Mouse (Mus musculus): ENCODE measurements around the gene Ak7. TPM values are rescaled to one million over a fixed set of nuclear protein-coding genes. Genes with fewer than 3 reads are reported as not detected.
A peak's percentile ranks its signal among the peaks of the same experiment; 100 is the strongest.

Ak7 gene
- total RNA-seq, 2 experiments from 2014 or later = 1.9 to 3.3 TPM

DNA sequence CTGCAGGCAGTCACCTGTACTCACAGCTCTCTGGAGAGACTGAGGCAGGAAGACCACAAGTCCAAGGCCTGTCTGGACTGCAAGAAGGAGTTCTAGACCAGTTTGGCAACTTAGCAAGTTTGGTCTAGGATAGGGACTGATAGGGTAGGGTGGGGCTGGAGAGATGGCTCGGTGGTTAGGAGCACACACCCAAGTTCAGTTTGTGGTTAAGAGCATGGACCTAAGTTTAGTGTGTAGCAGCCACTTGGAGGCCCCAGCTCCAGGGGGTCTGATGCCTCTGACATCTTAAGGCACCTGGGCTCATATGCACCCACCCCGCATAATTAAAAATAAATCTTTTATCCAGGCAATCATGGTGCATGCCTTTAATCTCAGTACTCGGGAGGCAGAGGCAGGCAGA is 21.5 kb downstream of the Ak7 start:
- no peak for DNase-seq (ENCODE audit: low spot score in 2 of 2)

DNA sequence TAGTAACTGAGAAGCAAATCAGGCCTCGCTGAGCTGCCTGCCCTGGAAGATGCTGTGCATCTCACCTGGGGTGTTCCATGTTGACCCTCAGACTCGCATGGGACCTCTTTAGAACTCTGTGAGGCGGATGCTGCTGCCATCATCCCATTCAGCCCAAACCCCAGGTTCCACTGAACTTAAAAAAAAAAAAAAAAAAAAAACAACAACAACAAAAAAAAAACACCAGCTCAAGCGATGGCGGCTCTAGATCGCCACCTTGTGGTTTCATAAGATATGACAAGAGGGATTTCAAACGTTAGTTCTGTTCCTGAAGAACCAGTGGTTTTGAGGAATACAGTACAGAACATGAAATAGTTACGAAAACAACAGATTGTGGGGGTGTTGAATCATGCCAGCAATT is 22.2 kb downstream of the Ak7 start:
- peak; percentile 29 to 53 for DNase-seq (ENCODE audit: low spot score in 2 of 2)

DNA sequence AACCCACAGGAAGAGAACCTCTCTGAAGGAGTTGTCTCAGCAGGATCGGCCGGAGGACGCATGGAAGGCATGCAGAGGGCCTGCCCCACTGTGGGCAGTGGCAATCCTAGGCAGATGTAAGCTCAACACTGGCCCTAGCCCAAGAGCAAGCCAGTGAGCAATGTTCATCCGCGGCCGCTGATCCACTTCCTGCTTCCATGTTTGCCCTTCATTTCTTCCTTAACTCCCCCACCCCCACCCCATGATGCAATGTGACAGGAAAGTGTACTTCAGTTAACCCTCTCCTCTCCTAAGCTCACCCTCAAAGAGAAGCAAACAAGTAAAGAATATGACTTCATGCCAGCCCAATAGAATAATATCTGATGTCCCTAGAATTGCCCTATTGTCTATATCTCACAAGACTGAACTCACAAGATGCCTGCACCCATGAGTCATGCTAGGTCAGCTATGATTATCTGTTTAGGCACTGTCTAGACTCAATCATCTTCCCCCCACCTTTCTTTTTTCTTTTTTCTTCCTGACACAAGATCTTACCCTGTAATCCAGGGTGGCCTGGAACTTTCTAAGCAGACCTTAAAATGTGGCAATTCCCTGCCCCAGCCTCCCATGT is 25.2 kb downstream of the Ak7 start:
- no peak for DNase-seq (ENCODE audit: low spot score in 2 of 2)

DNA sequence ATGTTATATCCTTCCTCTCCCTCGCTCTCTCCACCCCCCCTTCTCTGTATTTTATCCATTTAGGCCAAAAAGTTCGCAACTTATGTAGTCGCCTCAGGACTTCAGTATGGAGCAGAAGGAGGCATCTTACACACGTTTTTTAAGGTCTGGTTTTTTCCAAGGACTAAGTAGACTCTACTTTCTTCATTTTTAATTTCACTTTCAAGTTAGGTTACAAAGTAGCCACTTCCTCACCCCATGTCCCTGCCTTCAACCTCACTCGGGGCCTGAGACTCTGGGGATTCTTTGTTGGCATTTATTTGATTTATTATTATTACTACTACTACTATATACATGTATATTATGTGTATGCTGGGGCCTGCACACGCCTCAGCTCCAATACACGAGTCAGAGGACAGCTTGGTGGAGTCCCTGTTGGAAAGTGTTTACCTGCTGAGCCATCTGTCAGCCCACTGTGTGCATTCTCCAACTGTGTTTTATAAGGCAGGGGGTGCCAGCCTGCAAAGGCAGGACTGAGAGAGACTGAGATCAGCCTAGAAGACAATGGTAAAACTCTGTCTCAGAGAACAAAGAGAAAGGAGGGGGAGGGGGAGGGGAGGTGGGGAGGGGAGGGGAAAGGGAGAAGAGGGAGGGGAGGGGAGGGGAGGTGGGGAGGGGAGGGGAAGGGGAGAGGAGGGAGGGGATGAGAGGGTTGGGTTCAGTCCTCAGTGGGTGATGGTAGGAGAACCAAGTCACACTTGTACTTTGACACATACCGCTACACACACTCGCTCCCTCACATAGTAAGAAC is 27.8 kb downstream of the Ak7 start:
- no peak for DNase-seq (ENCODE audit: low spot score in 2 of 2)

DNA sequence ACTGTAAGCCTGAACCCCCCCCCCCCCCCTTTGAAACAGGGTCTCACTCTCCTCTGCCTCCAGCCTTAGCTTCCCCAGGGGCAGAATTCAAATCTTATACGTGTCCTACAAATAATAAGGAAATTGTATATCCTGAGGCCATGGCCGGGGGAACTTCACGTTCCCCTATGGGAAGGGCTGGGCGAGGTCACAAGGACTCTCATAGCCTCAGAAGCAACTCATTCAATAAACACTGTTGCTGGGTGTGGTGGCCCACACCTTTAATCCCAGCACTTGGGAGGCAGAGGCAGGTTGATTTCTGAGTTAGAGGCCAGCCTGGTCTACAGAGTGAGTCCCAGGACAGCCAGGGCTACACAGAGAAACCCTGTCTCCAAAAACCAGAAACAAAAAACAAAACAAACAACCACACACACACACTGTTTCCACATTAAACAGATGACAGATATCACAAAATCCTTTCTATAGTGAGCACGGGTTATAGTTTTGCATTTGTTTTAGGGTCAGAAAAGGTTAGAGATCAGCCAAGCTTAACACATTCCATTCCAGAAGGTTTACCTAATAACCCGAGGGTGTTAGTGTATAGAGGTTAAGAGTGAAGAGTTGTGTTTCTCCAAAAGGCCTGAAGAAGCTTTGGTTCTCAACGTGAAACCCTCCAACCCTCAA is 29.6 kb downstream of the Ak7 start:
- DNase-seq (ENCODE audit: low spot score in 2 of 2) = no peak

DNA sequence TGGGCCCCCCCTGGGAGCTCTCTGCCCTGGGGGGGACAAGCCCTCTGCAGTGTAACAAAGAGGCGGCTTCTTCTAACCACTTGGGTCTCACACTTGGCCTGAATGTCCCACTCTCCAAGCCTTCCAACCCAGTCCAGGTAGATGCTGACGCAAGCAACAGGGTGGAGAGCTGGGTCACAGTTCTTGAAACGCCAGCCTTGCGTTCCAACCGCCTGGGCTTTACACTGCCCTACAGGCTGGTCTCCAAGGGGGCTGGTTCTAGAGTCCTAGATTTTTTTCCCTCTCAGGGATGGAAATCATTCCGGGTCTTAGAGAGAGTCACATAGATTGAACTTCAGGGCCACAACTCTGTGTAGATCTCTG is 30.1 kb downstream of the Ak7 start:
- no peak for DNase-seq (ENCODE audit: low spot score in 2 of 2)

DNA sequence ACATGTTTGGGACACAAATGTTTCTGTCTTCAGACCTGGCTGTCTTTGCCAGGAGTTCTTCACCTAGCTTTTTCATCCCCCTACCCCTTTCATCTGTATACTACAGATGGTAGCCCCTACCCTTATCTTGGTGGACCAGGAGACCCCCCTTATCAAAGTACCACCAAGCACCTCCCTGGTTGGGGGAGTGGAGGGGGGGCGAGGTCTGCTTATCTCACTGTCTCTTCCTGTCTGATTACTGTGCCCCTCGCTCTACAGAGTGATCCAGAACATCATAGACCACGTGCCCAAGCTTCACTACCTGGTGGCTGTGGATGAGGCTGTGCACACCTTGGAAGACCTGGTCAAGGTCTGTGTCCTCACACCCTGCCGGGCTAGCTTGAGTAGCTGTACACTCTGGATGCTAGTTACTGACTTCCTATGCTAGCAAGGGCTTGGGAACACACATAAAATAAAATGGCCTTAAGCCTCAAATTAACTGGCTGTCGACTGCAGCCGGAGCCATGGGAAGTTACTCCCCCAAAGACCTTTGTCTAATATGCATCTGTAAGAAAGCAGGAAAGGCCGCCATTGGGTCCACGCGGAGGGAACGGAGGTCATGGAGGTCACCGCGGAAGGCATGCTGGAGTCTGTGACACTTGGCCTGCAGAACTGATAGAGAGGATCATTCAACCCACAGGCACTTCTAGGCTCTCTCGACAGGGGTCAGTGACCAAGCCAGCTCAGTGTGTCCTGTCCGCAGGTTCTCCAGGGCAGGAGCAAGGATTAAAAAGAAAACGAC is 32.7 kb downstream of the Ak7 start:
- no peak for DNase-seq (ENCODE audit: low spot score in 2 of 2)

DNA sequence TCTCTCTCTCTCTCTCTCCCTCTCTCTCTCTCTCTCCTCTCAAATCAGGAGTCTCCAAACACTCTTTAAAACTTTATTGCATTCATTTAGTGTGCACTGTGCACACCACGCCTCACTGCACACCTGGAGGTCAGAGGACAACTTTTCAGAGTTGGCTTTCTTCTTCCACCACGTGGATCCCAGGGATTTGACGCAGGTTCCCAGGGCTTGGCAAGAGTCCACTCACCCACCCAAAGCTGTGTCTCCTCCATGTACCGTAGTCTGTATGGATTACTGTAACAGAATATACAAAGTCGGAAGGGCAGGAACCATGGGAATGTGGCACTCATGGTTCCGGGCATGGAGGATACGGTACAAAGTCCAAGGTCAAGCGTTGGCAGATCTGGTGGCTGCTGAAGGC is 33.9 kb downstream of the Ak7 start:
- no peak for DNase-seq (ENCODE audit: low spot score in 2 of 2)

DNA sequence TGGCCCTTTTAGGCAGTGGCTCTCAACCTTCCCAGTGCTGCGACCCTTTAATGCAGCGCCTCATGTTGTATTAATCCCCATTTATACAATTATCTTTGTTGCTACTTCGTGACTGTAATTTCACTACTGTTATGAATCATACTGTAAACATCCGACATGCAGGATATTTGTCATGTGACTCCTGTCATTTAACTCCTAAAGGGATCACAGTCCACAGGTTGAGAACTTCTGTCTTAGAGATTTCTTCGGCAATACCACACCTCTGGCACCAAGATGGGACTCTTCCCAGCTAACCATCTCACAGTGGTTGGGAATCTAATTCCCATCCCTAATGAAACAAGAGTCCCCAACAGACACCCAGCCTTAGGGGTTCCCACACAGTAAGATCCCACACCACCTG is 42.3 kb downstream of the Ak7 start:
- DNase-seq (ENCODE audit: low spot score in 2 of 2) = no peak

DNA sequence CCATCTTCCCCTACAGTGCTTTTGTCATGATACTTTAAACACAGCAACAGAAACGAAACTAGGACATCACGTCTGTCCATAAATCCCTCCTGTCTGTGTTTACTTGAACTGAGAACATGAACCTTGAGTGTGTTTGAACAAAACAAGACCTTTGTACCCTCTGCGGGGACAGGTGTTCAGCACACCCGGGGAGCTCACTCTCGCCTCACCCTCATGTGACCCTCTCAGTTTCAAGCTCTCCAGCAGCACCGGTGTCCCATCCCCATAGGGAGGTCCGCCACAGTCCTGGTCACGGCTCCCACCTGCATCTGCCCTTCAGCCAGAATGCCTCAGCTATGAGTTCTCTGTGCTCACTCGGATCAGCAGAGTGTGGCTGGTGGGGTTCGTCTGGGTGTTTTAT is 48.0 kb downstream of the Ak7 start:
- no peak for DNase-seq (ENCODE audit: low spot score in 2 of 2)

DNA sequence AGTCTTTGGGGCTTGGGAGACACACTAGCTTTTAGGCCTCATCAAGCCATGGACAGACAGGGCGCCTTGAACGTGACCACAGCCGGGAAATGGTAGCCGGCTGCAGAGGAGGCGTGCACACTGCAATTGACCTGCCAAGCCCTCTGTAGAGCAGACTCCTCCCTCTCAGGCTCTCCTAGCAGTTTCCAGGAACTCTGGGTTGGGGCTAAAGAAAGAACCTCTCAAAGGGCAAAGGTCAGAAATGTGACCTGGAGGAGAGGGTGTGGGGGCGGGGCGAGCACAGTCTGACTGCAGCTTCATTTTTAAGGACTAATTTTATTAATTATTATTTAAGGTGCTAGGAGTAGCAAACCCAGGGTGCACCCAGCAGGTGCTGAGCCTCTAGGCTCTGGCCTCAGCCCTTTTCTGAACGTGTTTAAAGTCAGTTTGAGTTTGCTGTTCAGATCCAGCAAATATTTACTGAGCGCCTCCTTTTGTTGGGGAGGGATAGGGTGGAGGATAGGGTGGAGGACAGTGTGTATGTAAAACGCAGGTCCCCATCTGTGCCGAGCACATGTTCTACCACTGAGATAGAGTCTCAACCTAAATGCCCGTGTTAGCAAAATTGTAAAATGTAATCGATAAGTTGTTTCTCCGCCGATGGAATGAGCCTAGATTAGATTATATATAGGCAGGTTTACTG is 52.2 kb downstream of the Ak7 start:
- no peak for DNase-seq (ENCODE audit: low spot score in 2 of 2)

DNA sequence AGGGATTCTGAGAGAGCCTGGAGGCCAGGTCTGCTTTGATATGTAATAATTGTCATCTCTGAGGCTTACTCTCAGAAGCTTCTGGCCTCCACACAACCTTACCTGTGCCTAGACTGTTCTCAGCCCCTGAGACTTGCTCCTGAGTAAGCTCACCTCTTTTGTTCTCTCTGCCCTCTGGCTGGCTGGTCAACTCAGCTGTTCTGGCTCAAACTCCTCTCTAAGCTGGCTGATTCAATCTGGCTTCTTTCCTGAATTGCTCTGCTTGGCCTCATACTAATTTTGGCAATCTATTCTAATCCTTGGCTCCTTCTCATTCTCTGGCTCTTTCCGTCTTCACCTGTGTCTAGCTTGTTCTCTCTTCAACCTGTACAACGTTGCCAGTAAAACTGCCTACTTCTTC is 53.1 kb downstream of the Ak7 start:
- no peak for DNase-seq (ENCODE audit: low spot score in 2 of 2)

DNA sequence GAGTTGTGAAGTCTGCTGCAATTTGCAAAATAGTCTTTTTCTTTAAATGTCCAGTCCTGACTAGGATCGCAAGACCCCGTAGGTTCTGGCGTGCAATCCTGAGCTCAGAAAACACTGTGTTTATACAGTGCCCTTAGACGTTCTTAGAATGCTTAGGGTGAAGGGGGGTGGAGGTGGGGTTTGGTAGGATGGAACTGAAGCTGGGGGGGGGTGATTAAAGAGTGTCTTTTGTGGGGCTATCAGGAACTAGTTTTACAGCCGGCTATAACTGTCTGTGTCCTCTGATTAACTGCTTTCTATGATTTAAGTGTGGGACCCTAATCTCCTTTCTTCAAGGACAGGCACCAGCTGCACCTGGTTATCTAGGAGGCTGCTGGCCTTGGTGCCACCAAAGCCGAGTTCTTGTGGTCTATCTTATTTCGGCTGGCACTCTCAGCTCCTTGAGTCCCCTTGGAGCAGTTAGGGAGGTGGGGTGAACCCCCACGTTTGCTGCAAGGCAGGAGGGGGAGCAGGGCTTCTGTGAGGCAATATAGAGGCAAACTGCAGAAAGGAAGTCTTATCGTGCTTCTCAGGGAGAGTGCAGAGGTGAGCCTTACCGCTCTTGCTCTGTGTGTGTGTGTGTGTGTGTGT is 54.2 kb downstream of the Ak7 start:
- DNase-seq (ENCODE audit: low spot score in 2 of 2) = no peak

DNA sequence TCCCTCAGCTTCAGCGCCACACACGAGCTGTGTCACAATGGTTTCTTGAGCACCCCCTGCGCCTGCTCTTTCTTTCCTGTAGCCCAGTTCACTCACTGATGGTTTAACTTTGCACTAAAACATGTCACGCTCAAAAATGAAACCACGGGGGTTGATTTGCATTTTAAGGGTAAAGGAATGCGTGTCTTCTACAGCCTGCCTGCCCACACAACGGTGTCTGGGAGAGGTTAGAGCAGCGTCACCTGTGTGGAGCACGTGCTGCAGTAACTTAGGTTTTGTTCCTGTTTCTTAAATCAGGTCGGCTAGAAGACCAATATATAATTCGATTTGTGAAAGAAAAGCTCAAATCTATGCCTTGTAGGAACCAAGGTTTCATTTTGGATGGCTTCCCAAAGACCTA is 55.4 kb downstream of the Ak7 start:
- no peak for DNase-seq (ENCODE audit: low spot score in 2 of 2)

DNA sequence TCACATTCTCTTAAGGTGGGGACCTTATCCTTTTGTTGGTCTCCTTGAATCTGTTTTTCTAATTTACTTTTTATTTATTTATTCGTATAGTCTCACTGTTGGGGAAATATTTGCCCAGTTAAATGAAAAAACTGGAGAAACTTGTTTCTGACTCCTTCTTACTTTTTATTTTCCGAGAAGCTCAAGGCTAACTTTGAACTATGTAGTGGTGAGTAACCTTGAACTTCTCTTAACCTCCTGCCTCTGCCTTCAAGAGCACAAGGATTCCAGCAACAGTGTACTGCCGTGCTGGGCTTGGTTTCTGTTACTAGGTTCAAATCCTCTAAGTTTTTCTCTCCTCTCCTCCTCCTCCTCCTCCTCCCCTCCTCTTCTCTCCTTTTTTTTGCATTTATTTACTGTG is 55.9 kb downstream of the Ak7 start:
- DNase-seq (ENCODE audit: low spot score in 2 of 2) = no peak

DNA sequence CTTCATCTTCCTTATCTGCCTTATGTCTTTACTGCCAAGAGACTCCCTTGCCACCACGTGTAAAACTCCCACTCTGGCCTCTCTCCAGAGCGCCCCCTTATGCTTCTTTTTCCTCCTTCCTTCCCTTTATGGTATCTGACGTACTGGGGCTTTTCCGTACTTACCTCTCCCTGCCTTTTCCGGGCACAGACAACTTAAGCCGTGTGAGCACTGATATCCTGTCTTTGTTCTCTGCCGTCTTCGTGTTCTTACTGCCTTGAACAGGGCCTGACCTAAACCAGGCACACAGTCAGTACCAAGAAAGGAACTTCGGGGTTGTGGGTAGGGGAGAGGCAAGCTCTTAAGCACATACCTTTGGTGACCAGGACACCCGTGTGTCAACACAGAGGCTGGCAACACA is 63.9 kb downstream of the Ak7 start:
- DNase-seq (ENCODE audit: low spot score in 2 of 2) = no peak

DNA sequence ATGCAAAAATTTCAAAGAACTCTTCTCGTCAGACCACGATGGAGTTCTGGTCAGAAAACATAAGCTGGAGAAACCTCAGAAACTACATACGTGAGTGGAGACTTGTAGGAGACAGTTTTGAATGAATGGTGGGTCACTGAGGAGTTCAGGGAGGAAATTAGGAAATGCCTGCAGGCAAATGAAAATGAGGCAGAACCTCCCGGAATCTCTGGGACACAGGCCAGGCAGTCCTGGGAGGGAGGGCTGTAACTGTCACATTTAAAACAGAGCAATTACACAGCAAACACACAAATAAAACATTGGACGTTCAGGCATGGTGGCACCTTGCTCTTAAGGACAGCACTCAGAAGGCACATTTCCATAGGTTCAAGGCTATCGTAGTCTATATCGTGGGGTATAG is 69.1 kb downstream of the Ak7 start:
- DNase-seq (ENCODE audit: low spot score in 2 of 2) = no peak

DNA sequence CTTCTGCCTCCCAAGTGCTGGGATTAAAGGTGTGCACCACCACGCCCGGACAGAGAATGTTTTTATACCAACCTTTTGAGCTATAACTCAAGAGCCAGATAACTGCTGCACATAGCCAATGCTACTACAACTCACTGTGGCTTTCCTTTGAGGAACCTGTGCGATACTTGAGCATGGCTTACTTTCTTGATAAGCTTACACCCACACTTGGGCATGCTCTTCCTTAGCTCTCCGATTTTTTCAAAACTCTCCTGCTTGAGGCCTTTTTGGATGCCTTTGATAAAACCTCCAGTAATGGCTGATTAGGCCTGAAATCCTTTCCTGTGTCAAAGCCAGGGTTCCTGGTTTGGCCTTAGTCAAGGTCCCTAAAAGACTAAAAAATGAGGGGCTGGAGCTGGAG is 71.9 kb downstream of the Ak7 start:
- DNase-seq (ENCODE audit: low spot score in 2 of 2) = no peak

DNA sequence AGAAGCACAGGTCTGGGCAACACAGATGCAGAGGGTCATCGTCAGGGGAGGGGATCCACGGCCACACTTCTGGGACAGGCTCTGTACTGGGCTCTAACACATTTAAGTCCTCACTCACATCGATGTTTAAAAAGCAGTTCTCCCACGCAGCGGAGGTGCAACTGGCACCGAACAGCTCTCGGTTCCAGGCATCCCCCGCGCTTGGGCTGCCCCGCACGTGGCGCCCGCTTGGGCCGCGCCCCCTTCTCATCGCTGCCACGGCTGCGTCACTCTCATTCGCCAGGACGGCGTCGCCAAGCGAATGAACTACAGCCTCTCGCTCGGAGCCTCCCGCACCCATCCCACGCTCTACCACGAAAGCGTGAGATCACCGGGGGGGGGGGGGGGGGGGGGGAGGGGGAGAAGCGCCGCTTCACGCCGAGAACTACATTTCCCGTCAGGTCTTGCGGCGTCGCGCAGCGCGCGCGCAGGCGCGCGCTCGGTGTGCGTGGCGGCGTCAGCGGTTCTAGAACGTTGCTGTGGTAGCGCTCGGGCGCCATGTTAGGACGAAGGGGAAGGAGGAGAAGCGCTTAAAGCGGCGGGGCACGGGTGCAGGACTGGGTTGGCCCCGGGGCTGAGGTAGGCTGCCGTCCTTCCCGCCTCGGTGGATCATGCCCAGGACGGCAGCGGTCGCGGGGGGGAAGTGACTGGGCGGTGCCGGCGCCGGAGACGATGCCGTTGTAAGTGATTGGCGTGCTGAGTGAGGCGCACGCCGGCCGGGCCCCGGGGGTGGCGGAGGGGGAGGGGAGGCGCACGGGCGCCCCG is 78.6 kb downstream of the Ak7 start, which contains the start of gene Papola:
TSS of gene Papola (plus strand) at position 499 of the 804 bp plus-strand sequence.
- peak; percentile 84 to 93 for DNase-seq (ENCODE audit: low spot score in 2 of 2)
